Mouse (Mus musculus): ENCODE measurements around the gene Ntan1. TPM values are rescaled to one million over a fixed set of nuclear protein-coding genes. Genes with fewer than 3 reads are reported as not detected.
"Not testable (repeated sequence)": the region's sequence is repeated elsewhere in the genome, so short reads cannot be mapped to it uniquely, and the experiment has no call there.

Ntan1 gene
- 204 and 217 TPM in 2 replicates for polyA plus RNA-seq (2015; fragmentation: Nextera tagmentation; extraction: Ambion mirVana)

GRCm38 (mm10) chr16:13818560-13819393 lies at the start of gene Ntan1:
Ntan1 (plus strand) TSS chr16:13818845.
- Histone ChIP-seq H3K9ac (ENCODE audit: low read depth, low read length) (peak within 1 kb of the TSS; percentile 77), H3K9me3 (ENCODE audit: control insufficient read depth, low read length) (no peaks in the 10 kb centered on the region), H3K27me3 (replicated peaks; ENCODE audit: control insufficient read depth, insufficient read depth, low read length) (no peaks in the 10 kb centered on the region), H3K36me3 (ENCODE audit: control insufficient read depth, insufficient read depth, low read length) (peaks cover 6% of the 10 kb centered on the region), H3K4me2 (ENCODE audit: low read length) (peak within 1 kb of the TSS; percentile 70), H3K27ac (ENCODE audit: low read depth, low read length) (peak within 1 kb of the TSS; percentile 96), H3K4me1 (ENCODE audit: control insufficient read depth, insufficient read depth, low read depth, low read length) (peaks cover 10% of the 10 kb centered on the region), H3K4me3 (ENCODE audit: low read length) (peak within 1 kb of the TSS; percentile 59)
- under 1% methylated on average over 58 of the region's 58 CpGs for WGBS
- peak; percentile 96 for ATAC-seq

- not testable (repeated sequence) for H3K9me3 ChIP-seq (ENCODE audit: control insufficient read depth, low read length); H3K27ac ChIP-seq (ENCODE audit: low read depth, low read length); H3K36me3 ChIP-seq (ENCODE audit: control insufficient read depth, insufficient read depth, low read length); H3K4me2 ChIP-seq (ENCODE audit: low read length); ATAC-seq; H3K9ac ChIP-seq (ENCODE audit: low read depth, low read length); H3K27me3 ChIP-seq (replicated peaks; ENCODE audit: control insufficient read depth, insufficient read depth, low read length); H3K4me1 ChIP-seq (ENCODE audit: control insufficient read depth, insufficient read depth, low read depth, low read length); H3K4me3 ChIP-seq (ENCODE audit: low read length)
- WGBS = 77% methylated on average over 4 of the region's 4 CpGs
Measured at GRCm38 (mm10) chr16:13771603-13772002, 47.0 kb upstream of the Ntan1 start.

- not testable (repeated sequence) for H3K27ac ChIP-seq (ENCODE audit: low read depth, low read length); ATAC-seq; H3K9me3 ChIP-seq (ENCODE audit: control insufficient read depth, low read length); H3K27me3 ChIP-seq (replicated peaks; ENCODE audit: control insufficient read depth, insufficient read depth, low read length); H3K36me3 ChIP-seq (ENCODE audit: control insufficient read depth, insufficient read depth, low read length); H3K9ac ChIP-seq (ENCODE audit: low read depth, low read length); H3K4me3 ChIP-seq (ENCODE audit: low read length); H3K4me1 ChIP-seq (ENCODE audit: control insufficient read depth, insufficient read depth, low read depth, low read length); H3K4me2 ChIP-seq (ENCODE audit: low read length)
- 89% methylated on average over 5 of the region's 5 CpGs for WGBS
Measured at GRCm38 (mm10) chr16:13772051-13772450, 46.6 kb upstream of the Ntan1 start.

- H3K9me3 ChIP-seq (ENCODE audit: control insufficient read depth, low read length); H3K4me1 ChIP-seq (ENCODE audit: control insufficient read depth, insufficient read depth, low read depth, low read length); H3K9ac ChIP-seq (ENCODE audit: low read depth, low read length); H3K4me2 ChIP-seq (ENCODE audit: low read length); H3K27me3 ChIP-seq (replicated peaks; ENCODE audit: control insufficient read depth, insufficient read depth, low read length); ATAC-seq; H3K36me3 ChIP-seq (ENCODE audit: control insufficient read depth, insufficient read depth, low read length); H3K27ac ChIP-seq (ENCODE audit: low read depth, low read length); H3K4me3 ChIP-seq (ENCODE audit: low read length): not testable (repeated sequence)
- 84% methylated on average over 2 of the region's 2 CpGs for WGBS
Measured at GRCm38 (mm10) chr16:13774011-13774410, 44.6 kb upstream of the Ntan1 start.

GRCm38 (mm10) chr16:13774651-13775050 lies 44.0 kb upstream of the Ntan1 start:
- not testable (repeated sequence) for H3K36me3 ChIP-seq (ENCODE audit: control insufficient read depth, insufficient read depth, low read length); ATAC-seq; H3K27me3 ChIP-seq (replicated peaks; ENCODE audit: control insufficient read depth, insufficient read depth, low read length); H3K4me2 ChIP-seq (ENCODE audit: low read length); H3K4me1 ChIP-seq (ENCODE audit: control insufficient read depth, insufficient read depth, low read depth, low read length); H3K4me3 ChIP-seq (ENCODE audit: low read length); H3K27ac ChIP-seq (ENCODE audit: low read depth, low read length); H3K9me3 ChIP-seq (ENCODE audit: control insufficient read depth, low read length); H3K9ac ChIP-seq (ENCODE audit: low read depth, low read length)
- WGBS = 89% methylated on average over 3 of the region's 3 CpGs

- Histone ChIP-seq H3K9me3 (ENCODE audit: control insufficient read depth, low read length) (no peaks in the 10 kb centered on the region), H3K4me1 (ENCODE audit: control insufficient read depth, insufficient read depth, low read depth, low read length) (peaks cover 11% of the 10 kb centered on the region), H3K4me3 (ENCODE audit: low read length) (peak within 1 kb of the TSS; percentile 56), H3K27ac (ENCODE audit: low read depth, low read length) (peak within 1 kb of the TSS; percentile 80), H3K4me2 (ENCODE audit: low read length) (peak within 1 kb of the TSS; percentile 79), H3K36me3 (ENCODE audit: control insufficient read depth, insufficient read depth, low read length) (peaks cover 10% of the 10 kb centered on the region), H3K27me3 (replicated peaks; ENCODE audit: control insufficient read depth, insufficient read depth, low read length) (no peaks in the 10 kb centered on the region), H3K9ac (ENCODE audit: low read depth, low read length) (peak within 1 kb of the TSS; percentile 86)
- under 1% methylated on average over 56 of the region's 57 CpGs for WGBS
- ATAC-seq = peak; percentile 100
Measured at GRCm38 (mm10) chr16:13780353-13781036, 38.1 kb upstream of the Ntan1 start, which contains the start of gene Rrn3. Rrn3 (plus strand) TSS chr16:13780708.

GRCm38 (mm10) chr16:13781216-13781615 lies 37.4 kb upstream of the Ntan1 start:
- H3K4me2 ChIP-seq (ENCODE audit: low read length) = peak overlapping the region; percentile 79
- peaks cover 11% of the 10 kb centered on the region for H3K4me1 ChIP-seq (ENCODE audit: control insufficient read depth, insufficient read depth, low read depth, low read length)
- H3K36me3 ChIP-seq (ENCODE audit: control insufficient read depth, insufficient read depth, low read length) = peaks cover 17% of the 10 kb centered on the region
- no peak overlapping the region for H3K27ac ChIP-seq (ENCODE audit: low read depth, low read length)
- H3K9ac ChIP-seq (ENCODE audit: low read depth, low read length) = peak overlapping the region; percentile 86
- no peak for ATAC-seq
- WGBS = 43% methylated on average over 8 of the region's 8 CpGs
- no peaks in the 10 kb centered on the region for H3K27me3 ChIP-seq (replicated peaks; ENCODE audit: control insufficient read depth, insufficient read depth, low read length)
- no peaks in the 10 kb centered on the region for H3K9me3 ChIP-seq (ENCODE audit: control insufficient read depth, low read length)
- peak overlapping the region; percentile 56 for H3K4me3 ChIP-seq (ENCODE audit: low read length)

GRCm38 (mm10) chr16:13785932-13786331 lies 32.7 kb upstream of the Ntan1 start:
- H3K9ac ChIP-seq (ENCODE audit: low read depth, low read length) = no peak overlapping the region
- H3K4me3 ChIP-seq (ENCODE audit: low read length) = no peak overlapping the region
- H3K9me3 ChIP-seq (ENCODE audit: control insufficient read depth, low read length) = no peaks in the 10 kb centered on the region
- peaks cover 6% of the 10 kb centered on the region for H3K4me1 ChIP-seq (ENCODE audit: control insufficient read depth, insufficient read depth, low read depth, low read length)
- no peak overlapping the region for H3K27ac ChIP-seq (ENCODE audit: low read depth, low read length)
- H3K36me3 ChIP-seq (ENCODE audit: control insufficient read depth, insufficient read depth, low read length) = peaks cover 43% of the 10 kb centered on the region
- no peak for ATAC-seq
- WGBS = 84% methylated on average over 3 of the region's 3 CpGs
- H3K4me2 ChIP-seq (ENCODE audit: low read length) = no peak overlapping the region
- no peaks in the 10 kb centered on the region for H3K27me3 ChIP-seq (replicated peaks; ENCODE audit: control insufficient read depth, insufficient read depth, low read length)

- not testable (repeated sequence) for H3K4me1 ChIP-seq (ENCODE audit: control insufficient read depth, insufficient read depth, low read depth, low read length)
- H3K36me3 ChIP-seq (ENCODE audit: control insufficient read depth, insufficient read depth, low read length) = peaks cover 59% of the 10 kb centered on the region
- WGBS = 88% methylated on average over 2 of the region's 2 CpGs
Measured at GRCm38 (mm10) chr16:13793441-13793840, 25.2 kb upstream of the Ntan1 start.

More at GRCm38 (mm10) chr16:13793441-13793840, 25.2 kb upstream of the Ntan1 start:
- H3K9ac ChIP-seq (ENCODE audit: low read depth, low read length); H3K27ac ChIP-seq (ENCODE audit: low read depth, low read length); H3K4me3 ChIP-seq (ENCODE audit: low read length); H3K9me3 ChIP-seq (ENCODE audit: control insufficient read depth, low read length); ATAC-seq; H3K27me3 ChIP-seq (replicated peaks; ENCODE audit: control insufficient read depth, insufficient read depth, low read length); H3K4me2 ChIP-seq (ENCODE audit: low read length): not testable (repeated sequence)
